Mouse (Mus musculus) CD4-positive, CD25-positive, alpha-beta regulatory T cell, adult 4 months (primary cell): Measurements from ENCODE around the gene Rad51b. TPM values are rescaled to one million over a fixed set of nuclear protein-coding genes. Genes with fewer than 3 reads are reported as not detected.

Source experiments
- ATAC-seq: one replicate; pipeline ENCODE4 v1.8.0; 2017
- polyA plus RNA-seq, 2 experiments: library from polyadenylated mRNA; unstranded; fragments of 100-300 nt; shearing (Covaris generic); gene quantifications; one replicate each; pipeline ENCODE4 v1.2.1; 2017

Gene Rad51b
- polyA plus RNA-seq, 2 experiments from 2014 or later: 3.7 to 4.5 TPM

DNA sequence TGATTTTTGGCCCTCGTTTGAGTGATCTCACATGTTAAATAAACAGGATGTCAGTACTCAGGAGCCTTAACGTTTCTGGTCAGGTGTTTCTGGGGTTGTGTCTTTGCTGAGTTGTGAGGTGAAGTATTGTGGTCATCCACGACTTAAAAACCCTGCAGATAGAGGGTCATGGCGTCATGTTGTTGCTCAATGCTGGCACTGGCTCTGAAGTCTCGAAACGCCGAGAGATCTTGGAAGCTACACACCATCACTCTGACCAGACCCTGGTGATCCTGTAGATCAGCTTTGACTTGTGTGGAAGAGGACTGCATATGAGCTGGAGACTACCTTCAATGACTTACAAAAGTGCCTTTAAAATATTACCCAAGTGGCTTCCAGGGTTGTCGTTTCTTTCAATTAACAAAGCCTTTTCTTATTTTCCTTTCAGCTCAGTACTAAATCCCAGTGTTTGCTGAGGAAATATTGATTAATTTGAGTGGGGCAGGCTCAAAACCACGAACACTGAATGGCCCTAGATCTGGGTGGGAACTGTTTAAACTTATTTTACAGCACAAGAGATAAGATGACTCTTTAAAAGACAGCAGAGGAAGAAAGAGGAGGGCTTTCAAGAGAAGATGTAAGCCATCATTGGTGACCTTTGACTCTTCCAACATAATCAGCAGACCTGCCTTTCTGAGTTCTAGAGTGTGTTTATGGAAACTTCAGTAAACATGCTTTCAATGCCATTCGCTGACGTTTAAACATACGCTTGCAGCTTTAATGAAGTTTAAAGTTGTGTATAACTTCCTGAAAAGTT, 144.3 kb downstream of the Rad51b start:
- peak; percentile 33 for ATAC-seq

- peak; percentile 37 for ATAC-seq
These were observed 145.0 kb downstream of the Rad51b start for GRCm38 (mm10) chr12:79442126-79442525.

DNA sequence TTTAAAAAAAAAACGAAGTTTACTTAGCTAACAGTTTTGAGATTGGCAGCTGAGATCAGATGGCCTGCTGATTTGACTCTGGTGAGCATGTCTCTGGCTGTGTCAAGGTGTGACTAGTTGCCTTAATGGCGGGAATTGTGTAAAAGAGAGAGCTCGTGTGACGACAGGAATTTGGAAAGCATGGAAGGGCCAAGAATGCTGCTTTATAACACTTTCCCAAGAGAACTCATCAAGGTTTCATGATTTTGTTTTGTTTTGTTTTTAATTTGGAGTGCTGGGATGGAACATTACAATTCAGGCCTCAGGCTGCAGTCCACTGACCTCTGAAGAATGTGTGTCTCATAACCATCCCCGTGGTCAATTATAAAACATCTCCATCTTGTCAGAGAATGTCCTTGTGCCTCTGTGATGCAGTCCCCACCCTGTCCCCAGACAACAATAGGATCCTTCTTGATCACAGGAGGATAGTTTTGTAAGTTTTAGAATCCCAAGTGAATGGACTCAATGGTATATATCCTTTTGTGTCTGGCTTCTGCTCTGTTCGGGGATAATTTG, 145.8 kb downstream of the Rad51b start:
- ATAC-seq: no peak

- ATAC-seq: peak; percentile 28
These were observed 147.6 kb downstream of the Rad51b start for GRCm38 (mm10) chr12:79444646-79445045.

DNA sequence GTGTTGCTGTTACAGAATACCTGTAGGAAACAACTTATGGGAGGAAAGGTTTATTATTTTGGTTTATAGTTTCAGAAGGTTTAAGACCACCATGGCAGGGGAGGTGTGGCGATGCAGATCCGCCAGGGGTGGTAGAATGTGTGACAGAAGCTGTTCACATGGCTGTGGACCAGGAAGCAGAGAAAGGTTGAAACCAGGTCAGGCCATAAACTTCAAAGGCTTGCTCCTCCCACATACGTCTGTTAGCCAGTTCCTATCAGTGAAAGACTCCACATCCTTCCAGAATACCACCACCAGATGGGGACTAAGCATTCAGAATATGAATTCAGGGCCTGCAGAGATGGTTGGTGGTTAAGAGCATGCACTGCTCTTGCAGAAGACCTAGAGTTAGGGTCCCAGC, 150.0 kb downstream of the Rad51b start:
- ATAC-seq: peak; percentile 74

DNA sequence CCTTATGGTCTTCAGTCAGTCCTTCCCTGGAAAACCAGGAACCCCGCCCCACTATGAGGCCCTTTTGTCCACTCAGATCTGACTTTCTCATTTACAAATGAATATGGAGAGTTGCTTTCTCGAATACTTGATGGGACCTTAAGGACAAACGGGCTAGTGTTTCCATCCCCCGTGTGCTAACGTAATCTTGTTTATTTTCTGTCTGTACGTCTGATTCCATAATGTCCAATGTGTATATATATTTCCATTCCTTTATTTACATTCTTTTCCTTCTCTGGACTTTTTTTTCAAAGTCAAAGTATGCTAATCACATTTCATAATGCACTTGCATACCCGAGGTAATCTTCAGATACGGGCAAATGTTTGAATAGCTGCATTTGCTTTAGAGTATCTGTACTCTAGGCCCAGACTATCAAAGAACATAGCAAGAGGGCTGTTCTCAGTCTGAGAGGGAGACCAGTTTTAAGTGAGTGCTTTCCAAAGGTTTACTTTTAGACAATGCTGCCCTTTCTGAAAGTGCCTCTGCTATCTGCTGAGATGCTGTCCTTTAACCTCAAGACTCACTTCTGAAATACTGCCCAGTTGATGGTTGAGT, 152.8 kb downstream of the Rad51b start:
- no peak for ATAC-seq

DNA sequence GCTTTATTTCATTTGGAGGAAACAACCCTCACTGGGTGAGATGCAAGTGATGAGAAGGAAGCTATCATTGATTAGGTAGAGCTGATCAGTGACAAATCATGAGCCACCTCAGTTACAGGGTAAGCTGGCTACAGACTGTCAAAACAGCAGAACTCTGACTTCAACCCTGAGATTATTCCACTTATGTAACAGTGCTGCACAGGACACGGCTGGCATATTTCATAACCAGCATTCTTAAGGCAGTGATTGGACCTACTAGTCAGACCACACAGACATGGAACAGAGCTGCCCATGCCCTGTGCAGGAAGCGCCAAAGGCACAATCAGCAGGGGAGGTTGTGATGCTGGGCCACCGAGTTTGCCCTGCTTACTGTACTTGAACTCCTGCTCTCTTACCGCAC, 155.8 kb downstream of the Rad51b start:
- no peak for ATAC-seq

- no peak for ATAC-seq
These were observed 156.9 kb downstream of the Rad51b start for GRCm38 (mm10) chr12:79454017-79454416.

DNA sequence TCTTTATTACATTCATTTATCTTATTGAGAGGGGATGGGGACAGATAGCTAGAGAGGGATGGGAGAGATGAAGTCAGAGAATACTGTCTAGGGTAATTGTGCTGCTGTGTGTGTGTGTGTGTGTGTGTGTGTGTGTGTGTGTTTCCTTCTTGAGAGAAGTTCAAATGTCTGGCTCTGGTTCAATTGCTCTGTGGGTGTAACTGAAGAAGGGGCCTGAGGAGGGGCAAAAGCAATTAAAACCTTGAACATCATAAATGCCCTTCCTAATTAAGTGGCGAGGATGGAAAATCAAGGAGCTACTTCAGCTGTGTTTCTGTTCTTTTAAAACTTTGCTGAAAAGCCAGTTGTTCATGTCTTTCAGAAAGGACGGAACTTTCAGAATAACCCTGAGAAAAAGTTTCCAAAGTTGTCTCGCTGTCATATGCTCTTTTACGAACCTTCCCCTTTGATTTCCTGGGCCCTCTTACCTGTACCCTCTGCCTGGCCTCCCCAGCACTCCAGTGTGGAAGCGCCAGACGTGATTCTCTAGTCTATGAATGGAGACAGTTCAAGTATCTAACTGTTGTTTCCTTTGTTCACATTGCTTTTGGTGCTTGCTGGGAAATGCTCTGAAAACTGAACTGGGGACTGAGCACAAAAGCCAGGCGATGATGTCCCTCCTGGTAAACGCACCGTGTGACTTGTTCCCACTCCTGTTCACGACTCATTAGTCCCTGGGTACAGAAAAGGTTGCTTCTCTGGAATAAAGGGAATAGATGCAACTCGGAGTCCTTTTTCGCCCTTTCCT, 158.2 kb downstream of the Rad51b start:
- no peak for ATAC-seq

DNA sequence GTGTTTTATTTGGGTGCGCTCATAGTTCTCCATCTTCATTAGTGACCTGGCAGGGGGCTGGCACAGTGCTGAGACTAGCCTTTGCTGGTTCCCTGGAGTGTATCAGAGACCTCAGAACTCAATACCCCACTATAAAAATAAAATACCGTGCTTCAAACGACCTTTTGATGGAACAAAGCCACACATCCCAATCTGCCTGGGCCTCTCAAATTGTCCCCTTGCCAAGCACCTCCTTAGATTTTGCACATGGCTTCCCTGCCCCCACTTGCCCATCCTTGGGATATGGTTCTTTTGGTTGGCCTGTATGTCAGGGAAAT, 158.7 kb downstream of the Rad51b start:
- ATAC-seq: no peak

DNA sequence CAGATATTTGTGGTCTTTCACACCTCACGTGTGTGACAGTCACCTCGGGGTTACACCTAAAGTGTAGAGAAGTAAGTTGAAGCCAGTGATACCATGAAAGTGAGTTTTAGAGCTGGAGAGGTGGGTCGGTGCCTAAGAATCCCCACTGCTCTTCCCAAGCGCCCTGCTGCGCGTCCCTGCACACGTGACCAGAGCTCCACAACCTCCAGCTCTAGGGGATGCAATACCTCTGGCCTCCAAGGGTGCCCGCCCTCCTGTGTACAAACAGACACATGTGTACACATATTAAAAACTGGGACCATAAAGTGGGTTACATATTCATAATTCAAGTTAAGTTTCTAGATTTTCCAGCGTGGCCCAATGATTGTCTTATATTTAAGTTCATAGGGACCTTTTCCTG, 159.2 kb downstream of the Rad51b start:
- ATAC-seq: no peak

- no peak for ATAC-seq
These were observed 166.3 kb downstream of the Rad51b start for GRCm38 (mm10) chr12:79463371-79463770.

DNA sequence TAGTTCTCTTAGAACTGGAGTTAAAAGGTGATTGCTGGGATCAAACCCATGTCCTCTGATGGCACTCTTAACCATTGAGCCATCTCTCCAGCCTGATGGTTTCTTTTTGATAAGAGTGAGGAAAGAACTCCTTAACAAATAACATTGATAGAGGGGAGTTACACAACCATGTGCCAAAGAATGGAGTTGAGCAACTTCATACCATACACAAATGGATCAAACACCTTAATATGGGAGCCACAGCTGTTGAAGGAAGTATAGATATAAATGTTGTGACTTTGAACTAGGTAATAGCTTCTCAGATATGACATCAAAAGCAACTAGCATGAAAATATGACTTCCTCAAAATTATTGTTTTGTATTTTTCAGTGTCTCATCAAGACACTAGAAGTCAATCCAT, 173.0 kb downstream of the Rad51b start:
- ATAC-seq: no peak

GRCm38 (mm10) chr12:79471868-79472267, 174.8 kb downstream of the Rad51b start:
- no peak for ATAC-seq

DNA sequence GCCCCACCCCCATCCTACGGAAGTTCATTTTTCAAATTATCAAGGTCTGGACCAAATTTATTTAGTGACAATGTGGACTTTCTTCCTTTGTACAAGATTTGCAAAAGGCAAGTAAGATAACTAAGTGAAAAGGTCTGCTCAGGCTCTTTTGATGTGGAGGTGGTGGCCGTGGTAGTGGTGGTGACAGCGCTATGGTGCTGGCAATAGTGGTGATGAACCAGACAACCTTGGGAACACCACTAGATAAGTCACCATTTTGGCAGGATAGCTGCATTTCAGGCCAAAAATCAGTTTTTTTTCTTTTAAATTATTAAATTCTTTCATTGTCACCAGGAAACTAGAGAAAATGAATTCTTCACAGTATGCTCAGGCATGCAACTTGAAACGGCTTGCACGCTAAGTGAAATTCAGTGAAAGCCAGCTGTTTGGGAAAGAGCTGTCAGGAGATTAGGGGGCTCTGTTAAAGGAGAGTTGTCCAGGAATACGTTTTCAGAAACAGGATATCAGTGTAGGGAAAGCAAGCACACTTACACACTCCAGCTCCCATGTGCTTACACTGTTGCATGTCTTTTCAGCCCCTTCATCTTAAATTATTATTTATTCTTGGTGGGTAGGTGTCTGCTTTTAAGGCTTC, 179.4 kb downstream of the Rad51b start:
- no peak for ATAC-seq

DNA sequence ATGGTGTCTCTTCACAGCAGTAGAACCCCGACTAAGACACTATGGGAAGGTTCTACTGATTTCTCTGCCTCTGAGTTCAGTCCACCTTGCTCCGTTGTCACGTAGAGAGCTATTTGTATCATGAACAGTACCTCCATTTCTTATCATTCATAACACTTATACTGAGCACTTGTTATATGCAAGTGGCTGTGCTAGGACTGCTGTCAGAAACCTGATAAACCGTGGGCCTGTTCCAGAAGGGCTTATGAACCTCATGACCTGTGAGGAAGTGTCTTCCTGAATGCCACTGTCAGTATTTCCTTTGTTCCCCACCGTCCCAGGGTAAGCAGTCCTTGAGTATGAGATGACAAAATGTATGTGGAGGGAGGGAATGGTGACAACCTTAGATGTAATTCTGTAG, 181.7 kb downstream of the Rad51b start:
- ATAC-seq: no peak

DNA sequence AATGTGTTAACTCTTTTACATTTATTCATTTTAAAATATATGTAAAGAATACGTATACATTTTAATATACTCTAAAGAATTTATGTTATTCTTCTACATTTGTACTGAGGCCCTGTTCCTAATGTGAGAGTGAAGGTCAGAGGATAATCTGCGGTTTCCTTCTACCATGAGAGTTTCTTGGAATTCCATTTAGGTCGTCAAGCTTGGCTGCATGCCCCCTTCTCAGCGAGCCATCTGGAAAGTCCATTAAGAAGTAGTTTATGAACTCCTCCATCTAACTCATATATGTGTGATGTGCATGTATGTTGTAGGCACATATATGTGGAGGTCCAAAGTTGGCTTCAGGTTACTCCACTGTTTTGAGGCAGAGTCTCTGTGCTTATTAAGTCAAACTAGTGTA, 188.4 kb downstream of the Rad51b start:
- ATAC-seq: no peak

DNA sequence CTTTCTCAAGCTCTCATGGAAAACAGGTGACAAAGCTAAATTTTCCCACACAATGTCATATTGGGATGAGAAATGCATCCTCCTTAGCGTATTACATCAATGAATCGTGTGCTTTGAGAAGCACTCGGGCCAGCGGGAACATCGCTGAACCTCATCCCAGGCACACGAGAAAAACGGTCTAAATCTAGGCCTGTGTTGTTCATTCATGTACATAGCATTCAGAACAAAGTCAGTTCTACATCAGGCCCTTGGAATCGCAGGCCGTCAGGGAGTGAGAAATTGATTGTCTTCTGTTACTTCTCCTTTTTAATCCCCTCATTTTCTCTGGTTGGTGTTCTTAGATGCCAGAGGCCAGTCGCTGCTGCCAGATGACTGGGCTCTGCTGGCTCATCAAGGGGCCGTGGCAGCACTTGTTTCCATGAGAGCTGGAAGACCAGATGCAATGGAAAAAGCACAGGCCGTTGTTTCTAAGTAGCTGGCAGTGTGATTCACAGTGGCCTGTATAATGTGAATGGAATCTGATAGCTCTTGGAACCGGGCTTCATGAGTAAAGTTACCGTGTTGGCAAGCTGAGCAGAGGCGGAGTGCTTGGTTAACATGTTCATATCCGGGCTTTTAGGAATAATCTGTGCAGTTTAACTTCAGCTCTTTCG, 191.6 kb downstream of the Rad51b start:
- ATAC-seq: no peak

DNA sequence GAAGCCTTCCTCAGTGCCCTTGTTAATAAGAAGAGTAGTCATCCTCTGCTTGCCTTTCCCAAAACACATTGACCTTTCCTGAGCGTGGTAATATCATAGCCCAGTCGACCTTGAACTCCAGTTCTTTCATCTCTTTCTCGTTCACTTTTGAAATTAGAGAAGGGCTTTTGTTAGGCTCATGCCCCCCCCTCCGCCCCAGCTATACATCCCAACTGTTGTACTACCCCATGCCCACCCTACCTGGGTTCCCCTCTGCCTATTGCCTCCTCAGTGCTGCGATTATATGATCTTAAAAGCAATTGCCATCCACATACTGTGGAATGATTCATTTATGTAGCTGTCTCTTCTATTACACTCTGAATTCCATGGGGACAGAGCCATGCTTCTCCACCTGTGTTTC, 193.5 kb downstream of the Rad51b start:
- ATAC-seq: no peak

GRCm38 (mm10) chr12:79492175-79492574, 195.1 kb downstream of the Rad51b start:
- no peak for ATAC-seq

DNA sequence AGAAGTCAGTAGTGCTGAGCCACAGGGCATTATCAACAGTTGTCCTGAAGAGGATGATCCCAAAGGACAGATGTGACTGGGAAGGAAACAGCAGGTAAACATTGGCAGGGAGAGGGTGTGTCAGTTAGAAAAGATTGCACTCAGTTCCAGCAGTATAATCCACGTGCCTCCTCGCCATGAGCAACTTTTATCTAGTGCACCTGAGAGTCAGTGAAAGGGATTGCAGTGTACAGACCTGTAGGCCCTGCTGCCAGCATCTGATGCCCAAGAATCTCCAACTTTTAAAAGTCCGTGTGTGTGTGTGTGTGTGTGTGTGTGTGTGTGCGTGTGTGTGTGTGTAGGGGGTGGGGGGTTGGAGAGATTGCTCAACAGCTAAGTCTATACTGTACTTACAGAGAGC, 195.5 kb downstream of the Rad51b start:
- no peak for ATAC-seq

GRCm38 (mm10) chr12:79493481-79493880, 196.4 kb downstream of the Rad51b start:
- no peak for ATAC-seq

DNA sequence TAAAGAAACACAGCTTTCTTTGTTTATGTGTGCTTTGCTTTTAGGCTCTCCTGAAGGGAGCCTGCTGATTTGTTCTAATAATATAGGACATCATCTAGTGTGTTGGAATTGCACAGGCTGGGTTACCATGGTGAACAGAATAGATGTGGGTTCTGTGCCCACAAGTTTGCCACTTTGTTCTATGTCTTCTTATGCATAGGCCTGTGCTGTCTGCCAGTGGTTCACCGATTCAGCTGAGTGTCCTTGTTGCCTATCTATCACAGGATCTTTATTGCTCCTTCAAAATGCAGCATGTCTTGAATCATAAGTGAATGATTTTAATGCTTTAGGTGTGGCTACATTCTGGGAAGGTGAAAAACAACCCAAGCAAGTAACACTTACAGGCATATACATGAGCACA, 201.2 kb downstream of the Rad51b start:
- ATAC-seq: no peak
